Mouse (Mus musculus): ENCODE measurements around the gene Selenok. TPM values are rescaled to one million over a fixed set of nuclear protein-coding genes. Genes with fewer than 3 reads are reported as not detected.

Gene Selenok
- polyA plus RNA-seq (2012; rRNA removed) = 88.0 and 160 TPM in 2 replicates

GRCm38 (mm10) chr14:29968075-29968821, at the start of gene Selenok:
Gene Selenok, plus strand, starts transcription at chr14:29968308.

GRCm38 (mm10) chr14:29978254-29979204, 10.4 kb downstream of the Selenok start, which contains the start of gene Actr8:
Gene Actr8, plus strand, starts transcription at chr14:29978337.

GRCm38 (mm10) chr14:30008733-30009575, 40.8 kb downstream of the Selenok start, which contains the start of the genes Il17rb and Chdh:
Gene Il17rb, minus strand, starts transcription at chr14:30008896.
Gene Chdh, plus strand, starts transcription at chr14:30009023.

Other genes with a start within 250 kb of the Selenok start
- 7.7 and 8.3 TPM in 2 replicates for gene Cacna2d3, start 246.4 kb upstream of the Selenok start, polyA plus RNA-seq (2012; rRNA removed)
- gene Actr8, start 10.0 kb downstream of the Selenok start, polyA plus RNA-seq (2012; rRNA removed) = 66.0 and 82.8 TPM in 2 replicates
- gene Il17rb, start 40.6 kb downstream of the Selenok start, polyA plus RNA-seq (2012; rRNA removed) = 0.06 TPM in 1 of 2 replicates, not detected in the other
- 0.07 and 0.11 TPM in 2 replicates for gene Chdh, start 40.7 kb downstream of the Selenok start, polyA plus RNA-seq (2012; rRNA removed)

All from central nervous system, embryonic 11.5 days (tissue).